Mouse (Mus musculus) granulocyte monocyte progenitor cell, adult 5-6 weeks (primary cell): ENCODE results near the gene Ttll1. TPM values are rescaled to one million over a fixed set of nuclear protein-coding genes. Genes with fewer than 3 reads are reported as not detected.
"Not testable (repeated sequence)": the region's sequence is repeated elsewhere in the genome, so short reads cannot be mapped to it uniquely, and the experiment has no call there.

Experiments used
- ATAC-seq: replicated peaks from 2 replicates; pipeline ENCODE4 v1.8.0; 2016; ENCODE audit warnings: mild to moderate bottlenecking, moderate TSS enrichment, inconsistent platforms; ENCODE audit not compliant: poor library complexity, severe bottlenecking
- total RNA-seq, 2 experiments: library from RNA; stranded (forward) in 1 of 2; stranded (reverse) in 1 of 2; fragments of 200-712, 200-1000 nt in 1 of 2; fragments of >200 nt in 1 of 2; fragmentation: Nextera tagmentation in 1 of 2; gene quantifications; 2 replicates each; pipeline ENCODE4 v1.2.3; 2014 to 2017

Ttll1 gene
- total RNA-seq, 2 experiments from 2014 or later: 4.6 to 9.0 TPM

DNA sequence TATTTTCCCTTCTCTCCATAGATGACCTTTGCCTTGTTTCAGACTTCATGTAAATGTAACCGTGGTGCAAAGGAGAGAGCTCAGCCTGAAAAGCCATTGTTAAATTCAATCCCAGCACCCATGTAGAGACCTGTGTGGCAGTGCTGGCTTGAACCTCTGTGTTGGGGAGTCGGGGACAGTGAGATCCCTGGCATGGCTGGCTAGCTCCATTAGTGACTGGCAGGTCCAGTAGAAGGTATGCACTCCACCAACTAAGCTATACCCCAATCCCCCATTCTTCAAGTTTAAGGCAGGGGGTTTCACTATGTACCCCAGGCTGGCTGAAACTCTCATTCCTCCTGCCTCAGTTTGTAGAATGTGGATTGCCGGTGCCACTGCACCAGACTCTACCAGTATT, 13.6 kb upstream of the Ttll1 start:
- ATAC-seq: no peak

DNA sequence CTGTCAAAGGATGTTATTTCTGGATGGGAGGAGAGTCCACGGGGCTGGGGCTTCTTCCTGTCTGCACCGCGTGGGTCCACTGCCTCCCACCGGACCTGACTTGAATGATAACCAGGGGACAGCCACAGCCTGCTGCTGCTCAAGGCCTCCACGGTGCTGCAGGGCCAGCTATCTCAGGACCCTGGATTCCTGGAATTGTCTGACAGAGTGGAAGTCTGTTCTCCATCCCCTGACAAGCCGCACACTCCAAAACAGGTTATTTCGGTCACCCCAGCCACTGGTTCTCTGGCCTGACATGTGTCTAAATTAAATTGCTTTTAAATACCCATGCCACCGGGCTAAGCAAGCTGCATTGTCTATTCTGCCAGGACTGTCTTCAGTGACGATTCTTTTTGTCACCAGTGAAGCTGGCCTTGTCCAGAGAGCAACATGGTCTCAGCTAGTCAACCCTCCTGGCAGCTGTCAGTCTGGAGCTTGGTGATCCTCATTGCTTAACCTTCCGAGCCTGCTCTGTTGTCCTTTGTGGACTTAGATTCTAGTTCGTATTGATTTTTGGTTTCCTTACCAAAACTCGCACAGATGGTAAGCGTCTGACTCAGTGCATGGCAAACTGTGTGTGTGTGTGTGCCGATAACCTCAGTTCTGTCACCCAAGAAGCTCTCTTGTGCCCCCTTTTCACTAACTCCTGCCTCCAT, 13.1 kb upstream of the Ttll1 start:
- ATAC-seq: no peak

DNA sequence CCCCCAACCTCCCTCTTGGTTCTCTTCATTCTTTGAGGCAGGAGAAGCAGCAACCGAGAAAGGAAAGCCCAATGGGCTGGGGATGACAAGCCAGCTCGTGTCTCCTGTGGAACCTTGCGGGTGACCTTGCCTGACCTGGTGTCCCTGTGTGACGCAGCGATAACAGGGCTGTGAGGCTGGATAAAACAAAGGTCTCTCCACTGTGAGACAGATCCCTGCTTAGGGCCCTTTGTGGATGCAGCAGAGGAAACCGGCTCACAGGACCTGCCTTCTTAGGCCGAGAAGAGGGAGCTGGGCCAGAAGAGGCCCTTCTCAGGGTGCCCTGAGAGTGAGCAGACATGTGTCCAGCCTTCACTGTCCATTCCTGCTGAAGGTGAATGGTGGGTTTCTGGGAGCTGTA, 12.5 kb upstream of the Ttll1 start:
- no peak for ATAC-seq

DNA sequence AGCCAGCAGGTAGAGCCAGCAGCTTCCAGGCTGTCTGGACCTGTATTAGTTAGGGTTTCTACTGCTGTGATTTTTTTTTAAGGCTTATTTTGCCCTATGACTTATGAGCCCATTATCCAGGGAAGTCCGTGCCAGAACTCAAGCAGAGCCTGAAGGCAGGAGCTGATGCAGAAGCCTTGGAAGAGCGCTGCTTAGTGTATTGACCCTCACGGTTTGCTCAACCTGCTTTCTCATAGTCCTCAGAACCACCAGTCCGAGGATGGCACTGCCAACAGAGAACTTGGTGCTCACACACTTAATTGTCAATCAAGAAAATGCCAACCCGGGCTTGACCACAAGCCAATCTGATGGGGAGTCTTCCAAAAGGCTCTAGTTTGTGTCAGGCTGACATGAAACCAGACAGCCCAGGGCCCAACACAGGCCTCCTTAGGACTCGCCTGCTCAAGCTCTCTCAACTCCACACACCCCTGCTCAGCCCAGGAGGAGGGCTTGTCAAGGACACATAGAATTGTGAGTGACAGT, 10.2 kb upstream of the Ttll1 start:
- no peak for ATAC-seq

DNA sequence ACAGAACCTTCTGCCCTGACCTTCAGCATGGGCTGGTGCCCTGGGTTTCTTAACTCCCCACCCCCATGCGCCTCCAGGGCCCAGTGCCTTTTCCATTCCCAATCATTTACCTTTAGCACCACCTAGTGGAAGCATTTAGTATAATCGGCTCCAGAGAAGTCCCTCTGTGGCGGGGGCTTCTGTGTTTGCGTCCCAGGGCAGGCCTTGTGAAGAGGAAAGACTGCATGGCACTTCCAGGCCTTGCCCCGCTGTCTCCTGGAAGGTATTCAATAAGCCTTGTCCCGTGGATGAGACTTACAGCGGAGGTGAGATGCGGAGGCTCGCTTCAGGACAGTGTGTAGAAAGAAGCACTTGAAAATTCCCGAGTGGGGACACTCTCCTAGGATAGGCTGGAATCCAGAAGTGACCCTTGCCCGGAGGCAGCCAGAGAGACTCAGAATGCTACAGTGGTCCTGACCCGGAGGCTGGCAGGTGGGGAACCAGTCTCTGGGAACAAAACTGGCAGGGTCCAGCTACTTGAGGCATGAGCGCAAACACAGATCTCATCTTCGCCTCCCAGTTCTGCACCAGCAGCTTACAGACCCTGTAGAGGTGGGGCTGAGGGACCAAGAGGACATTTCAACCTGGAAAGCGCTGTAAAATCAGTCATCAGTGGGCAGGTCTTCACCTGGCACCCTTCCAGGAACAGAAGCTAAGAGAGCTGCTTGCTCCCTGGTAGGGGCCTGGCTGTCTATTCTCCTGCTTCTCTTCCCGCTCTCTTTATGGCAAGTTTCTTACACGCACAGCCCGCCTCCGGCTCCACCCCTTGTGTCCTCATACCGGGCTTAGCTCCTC, 7.7 kb upstream of the Ttll1 start:
- peak; percentile 93 for ATAC-seq

DNA sequence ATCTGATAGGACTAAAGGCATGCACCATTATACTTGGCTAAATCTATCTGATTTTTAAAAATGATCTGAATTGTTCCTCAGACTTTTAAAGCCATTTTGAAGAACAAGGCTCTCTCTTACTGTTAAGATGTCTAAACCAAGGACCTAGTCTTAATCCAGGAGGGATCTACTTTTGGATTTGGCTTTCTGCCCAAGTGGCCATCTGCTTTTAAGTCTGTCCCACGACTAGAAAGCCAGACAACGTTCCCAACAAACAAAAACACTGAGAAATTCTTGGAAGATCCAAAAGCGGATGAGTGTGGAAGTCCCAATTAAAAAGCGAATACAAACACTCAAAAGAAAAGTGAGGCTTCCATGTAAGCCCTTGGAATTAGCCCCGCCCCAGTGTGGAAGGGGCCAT, 4.3 kb upstream of the Ttll1 start:
- ATAC-seq: no peak

DNA sequence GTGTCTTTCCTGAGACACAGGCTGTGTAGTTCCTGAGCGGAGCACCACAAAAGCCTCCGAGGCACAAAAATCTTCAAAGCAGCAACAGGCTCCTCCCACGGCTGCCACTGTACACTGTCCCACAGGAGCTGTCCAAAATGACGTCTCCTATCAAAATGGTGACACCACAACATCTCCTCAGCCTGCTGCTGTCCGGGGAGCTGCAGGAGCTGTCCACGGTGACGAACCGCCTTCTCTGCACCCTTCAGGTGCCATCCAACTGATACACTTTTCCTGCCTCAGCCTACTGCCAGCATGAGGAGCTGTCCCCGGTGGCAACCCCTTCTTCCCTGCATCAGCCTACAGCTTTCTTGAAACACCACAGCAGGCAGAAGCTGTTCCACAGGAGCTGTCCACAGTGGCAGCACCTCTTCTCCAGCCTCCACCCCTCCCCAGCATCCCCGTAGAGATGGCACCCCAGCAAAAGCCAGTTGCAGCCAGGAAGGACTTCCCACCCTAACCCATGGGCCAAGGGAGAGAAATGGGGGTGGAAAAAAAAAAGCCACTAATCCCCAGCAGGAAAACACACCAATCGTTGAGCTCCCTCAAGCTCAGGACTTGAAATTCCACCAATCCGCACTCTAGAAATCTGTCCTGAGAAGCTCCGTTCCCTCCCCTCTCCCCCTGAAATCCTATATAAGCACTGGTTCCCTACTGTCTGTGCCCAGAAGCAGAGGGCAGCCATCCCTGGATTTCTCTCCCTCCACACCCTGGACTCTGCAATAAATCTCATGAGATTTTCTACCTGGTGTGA, 2.0 kb upstream of the Ttll1 start:
- no peak for ATAC-seq

DNA sequence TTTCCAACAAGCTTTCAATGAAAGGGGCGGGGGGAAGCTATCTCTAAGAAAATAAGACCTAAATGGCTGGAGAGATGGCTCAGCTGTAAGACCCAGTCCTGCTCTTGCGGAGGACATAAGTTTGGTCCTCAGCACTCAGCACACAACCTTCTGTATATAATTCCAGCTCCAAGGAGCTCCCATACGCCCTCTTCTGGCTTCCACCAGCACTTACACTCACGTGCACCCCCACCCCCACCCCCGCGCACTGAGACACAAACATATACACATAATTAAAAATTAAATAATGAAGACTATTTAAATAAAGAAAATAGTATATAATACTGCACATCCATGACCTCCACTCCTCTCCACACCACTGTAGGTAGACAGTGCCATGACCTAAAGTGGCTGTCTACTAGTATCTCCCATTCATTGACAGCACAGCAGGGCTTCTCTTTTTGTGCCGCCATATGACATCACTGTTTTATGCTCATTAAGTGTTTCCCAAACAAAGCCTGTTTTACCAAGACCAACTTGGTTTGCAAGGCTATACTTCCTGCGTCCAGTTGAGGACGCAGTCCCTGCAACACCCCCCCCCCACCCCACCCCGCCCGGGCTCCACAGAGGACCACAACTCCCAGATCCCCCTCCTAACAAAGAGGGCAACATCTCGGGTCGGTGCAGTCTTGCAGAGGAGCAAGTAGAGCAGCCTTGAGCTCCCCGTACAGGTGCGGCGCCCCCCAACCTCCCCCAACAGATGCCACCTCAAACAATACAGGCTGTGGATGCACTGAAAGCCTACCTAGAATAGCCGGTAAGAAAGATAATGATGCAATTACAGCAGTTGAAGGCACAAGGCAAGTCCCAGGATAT, 516 bp downstream of the Ttll1 start:
- 0 out of 2 replicates have a peak, but pooled peaks have one; percentile 5 for ATAC-seq

DNA sequence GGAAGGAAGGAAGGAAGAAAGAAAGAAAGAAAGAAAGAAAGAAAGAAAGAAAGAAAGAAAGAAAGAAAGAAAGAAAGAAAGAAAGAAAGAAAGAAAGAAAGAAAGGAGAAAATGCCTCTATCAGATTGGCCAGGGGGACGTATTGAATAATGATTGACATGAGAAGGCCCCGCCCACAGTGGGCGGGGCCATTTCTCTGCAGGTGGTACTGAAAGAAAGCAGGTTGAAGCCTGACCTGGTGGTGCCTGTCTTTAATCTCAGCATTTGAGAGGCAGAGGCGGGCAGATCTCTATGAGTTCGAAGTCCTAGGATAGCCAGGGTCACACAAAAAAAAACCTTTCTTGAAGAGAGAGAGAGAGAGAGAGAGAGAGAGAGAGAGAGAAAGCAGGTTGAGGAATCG, 9.2 kb downstream of the Ttll1 start:
- not testable (repeated sequence) for ATAC-seq

DNA sequence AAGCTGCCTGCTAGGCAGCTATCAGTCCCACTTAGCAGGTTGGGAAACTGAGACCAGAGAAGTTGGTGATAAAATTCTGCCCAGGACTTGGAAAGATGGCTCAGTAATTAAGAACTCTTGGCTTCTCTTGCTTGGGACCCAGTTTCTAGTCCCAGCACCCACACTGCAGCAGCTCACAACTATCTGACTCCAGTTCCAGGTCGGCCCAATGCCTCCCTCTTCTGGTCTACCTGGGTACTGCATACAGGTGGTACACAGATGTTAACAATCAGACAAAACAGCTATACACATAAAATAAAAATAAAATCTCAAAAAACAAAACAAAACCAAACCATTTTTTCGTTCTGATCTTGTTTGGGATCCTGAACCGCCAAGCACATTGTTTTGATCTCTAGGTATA, 10.3 kb downstream of the Ttll1 start:
- ATAC-seq: peak; percentile 61

DNA sequence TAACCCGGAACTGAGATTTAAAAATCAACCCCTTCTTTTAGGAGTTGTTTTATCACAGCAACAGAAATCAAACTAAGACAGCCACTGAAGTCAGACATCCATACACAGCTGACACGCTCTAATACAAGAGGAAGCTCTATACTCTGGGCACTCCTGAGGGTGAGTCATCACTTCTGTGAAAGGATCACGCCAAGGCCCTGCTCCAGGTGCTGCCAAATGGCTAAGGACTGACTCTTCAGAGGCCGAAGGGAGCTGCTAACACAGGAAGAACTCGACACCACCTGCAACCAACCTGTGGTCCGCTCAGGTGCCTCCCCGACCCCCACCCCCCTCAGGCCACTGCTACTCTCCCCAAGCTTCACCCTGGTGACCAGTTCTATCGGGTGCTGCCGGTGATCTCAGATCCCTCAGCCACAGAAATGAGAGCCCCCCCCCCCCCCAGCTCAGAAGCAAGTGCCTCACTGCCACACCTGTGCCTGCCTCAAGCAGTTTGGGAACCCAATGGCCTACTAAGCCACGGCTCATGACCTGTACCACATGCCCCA, 11.4 kb downstream of the Ttll1 start:
- ATAC-seq: no peak

DNA sequence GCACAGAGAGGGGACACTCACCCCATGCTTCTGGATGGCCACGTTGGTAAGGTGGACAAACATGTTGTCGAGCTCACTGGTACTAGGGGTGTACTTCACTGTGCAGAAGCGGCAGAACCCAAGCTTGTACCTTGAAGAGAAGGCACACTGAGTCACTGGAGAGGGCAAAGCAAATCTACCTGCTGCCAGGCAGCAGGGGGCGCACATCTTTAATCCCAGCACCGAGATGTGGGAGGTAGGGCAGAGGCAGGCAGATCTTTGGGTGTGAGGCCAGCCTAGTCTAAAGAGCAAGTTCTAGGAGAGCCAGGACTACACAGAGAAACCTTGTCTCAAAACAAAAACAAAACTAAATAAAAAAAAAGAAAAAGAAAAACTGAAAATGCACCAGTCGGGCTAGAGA, 13.4 kb downstream of the Ttll1 start:
- ATAC-seq: no peak

DNA sequence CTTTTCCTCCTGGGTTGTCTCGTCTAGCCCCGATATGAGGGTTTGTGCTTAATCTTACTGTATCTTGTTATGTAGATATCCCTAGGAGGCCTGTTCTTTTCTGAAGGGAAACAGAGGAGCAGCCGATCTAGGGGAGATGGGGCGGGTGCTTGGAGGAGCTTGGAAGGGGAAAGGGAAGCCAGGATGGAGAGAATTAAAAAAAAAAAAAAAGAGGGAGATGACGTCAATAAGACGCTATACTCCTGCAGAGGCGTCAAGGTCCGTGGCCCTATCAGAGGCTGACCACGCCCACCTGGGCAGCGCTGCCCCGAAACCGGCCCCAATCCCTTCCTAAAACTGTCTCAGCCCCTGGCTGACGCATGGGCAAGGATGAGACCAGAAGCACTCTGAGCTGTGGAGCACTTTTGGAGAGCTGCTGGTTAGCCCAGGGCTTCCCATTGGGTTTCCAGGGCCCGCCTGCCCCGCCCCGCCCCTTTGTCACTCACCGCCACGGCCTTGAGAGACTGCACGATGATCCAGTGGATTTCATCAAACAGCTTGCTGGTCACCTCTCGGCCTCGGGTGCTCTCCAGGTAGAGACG, 14.8 kb downstream of the Ttll1 start:
- no peak for ATAC-seq

DNA sequence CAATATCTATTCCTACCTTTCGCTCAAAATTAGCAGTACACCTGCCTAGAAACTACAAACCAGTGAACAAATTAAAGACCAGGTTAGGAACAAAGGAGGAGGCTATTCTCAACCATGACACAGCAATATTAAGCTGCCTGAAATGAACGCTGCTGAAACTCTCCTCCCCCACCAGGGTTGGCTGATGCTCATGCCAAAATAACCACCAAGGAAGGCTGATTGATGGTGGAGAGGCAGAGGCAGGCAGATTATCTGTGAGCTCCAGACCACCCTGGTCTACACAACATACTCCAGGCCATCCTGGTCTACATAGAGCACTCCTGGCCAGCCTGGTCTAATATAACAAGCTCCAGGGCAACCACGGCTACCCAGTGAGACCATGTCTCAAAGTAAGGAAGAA, 15.5 kb downstream of the Ttll1 start:
- ATAC-seq: no peak

DNA sequence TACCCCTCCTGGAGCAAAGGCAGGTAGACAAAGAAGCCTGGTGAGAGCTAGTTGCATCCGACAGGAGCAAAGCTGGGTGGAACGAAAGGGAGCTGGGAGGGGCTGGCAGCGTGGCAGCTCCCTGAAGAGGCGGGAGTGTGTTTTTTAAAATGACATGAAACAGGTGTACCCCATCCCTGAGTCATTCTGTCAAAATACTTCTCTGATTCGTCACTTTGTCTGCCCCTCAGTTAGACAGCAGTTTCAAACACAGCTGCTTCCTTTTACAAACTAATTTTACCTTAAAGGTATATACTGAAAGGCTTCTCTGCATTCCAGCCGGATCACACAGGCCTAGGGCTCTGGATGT, 16.1 kb downstream of the Ttll1 start:
- no peak for ATAC-seq

DNA sequence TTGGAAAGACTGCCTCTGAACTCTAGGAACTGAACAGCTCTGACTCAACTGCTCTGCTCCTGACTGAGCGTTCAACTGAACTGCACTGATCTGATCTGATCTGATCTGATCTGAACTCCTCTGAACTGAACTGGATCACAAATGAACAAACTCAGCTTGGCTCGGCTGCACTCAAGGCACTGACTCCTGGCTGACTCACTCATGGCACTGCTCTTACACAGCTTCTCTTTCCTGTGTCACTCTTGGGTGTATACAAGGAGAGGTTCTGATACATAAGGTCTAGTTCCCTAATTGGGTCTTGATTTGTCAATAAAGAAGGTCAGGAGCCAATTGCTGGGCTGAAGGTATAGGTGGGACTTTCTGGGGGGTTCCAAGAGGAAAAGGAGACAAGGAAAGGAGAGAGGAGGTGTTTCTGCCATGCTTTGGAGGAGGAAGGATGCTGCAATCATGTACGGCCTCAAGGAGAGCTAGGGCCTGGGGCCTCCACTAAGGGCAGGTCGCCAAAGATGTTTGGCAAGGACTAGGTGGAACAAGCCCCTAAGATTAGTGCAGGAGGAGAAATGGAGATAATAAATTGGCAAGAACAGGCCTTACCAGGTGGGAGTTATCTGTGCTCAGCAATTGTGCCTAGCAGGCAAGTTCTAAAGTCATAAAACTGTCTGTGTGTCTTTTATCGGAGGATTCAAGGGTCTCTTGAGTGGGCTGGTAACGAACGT, 16.7 kb downstream of the Ttll1 start:
- no peak for ATAC-seq

DNA sequence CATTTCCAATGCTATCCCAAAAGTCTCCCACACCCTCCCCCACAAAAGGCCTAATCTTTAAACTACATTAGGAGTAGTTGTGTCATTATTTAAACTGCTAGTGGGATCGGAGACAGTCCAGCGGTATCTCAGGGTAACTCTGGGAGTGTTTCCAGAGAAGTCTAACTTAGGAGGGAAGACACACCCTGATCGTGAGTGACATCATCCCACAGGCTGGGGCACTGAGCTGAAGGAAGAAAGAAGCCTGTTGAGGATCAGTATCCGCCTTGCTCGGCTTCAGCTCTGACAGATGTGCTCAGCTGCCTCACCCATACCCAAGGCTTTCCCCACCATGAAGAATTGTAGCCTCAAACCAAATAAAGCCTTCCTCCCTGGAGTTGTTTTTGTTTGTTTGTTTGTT, 18.8 kb downstream of the Ttll1 start:
- no peak for ATAC-seq

DNA sequence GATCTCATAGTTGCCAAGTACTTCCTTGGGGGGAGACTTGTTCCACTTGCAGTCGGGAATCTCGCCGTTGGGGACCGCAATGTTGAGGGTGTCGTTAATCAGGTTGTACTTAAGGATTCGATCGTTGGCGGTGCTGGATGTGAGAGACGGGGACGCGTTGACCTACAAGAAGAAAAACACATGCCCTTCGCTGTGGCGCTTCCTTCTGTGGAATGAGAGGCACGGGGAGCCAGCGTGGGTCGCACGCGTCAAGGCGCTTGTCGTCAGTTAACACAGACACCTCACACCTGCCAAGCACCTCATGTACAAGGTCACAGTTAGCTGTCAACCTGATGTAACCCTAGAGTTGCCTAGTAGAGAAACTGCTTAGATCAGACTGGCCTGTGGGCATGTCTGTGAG, 21.2 kb downstream of the Ttll1 start:
- no peak for ATAC-seq
